Mouse (Mus musculus): ENCODE measurements around the gene Hdac8. TPM values are rescaled to one million over a fixed set of nuclear protein-coding genes. Genes with fewer than 3 reads are reported as not detected.
A peak's percentile ranks its signal among the peaks of the same experiment; 100 is the strongest.

Hdac8 gene
- total and polyA plus RNA-seq, 2 experiments from 2014 or later = 8.4 to 12.7 TPM

- ATAC-seq (no peak), DNase-seq (no peak)
- H3K4me1 ChIP-seq (ENCODE audit: insufficient read depth) = no peaks in the 10 kb centered on the region
- no peaks in the 10 kb centered on the region for H3K36me3 ChIP-seq (ENCODE audit: insufficient read depth)
- no peaks in the 10 kb centered on the region for H3K27me3 ChIP-seq (ENCODE audit: insufficient read depth, low read length)
- WGBS = 79% methylated on average over 4 of the region's 4 CpGs
- no peak for TF ChIP-seq CTCF (IDR thresholded peaks at IDR 0.05; ENCODE audit: low read depth)
- no peaks in the 10 kb centered on the region for H3K9me3 ChIP-seq (ENCODE audit: low read length)
- H3K4me2 ChIP-seq (ENCODE audit: low read depth) = no peak overlapping the region
- H3K9ac ChIP-seq = no peak overlapping the region
- no peak overlapping the region for H3K27ac ChIP-seq (ENCODE audit: low read depth, low read length)
- no peak overlapping the region for H3K4me3 ChIP-seq (ENCODE audit: low read depth, low read length)
Measured at GRCm38 (mm10) chrX:102304914-102305313, 200.2 kb downstream of the Hdac8 start.

DNA sequence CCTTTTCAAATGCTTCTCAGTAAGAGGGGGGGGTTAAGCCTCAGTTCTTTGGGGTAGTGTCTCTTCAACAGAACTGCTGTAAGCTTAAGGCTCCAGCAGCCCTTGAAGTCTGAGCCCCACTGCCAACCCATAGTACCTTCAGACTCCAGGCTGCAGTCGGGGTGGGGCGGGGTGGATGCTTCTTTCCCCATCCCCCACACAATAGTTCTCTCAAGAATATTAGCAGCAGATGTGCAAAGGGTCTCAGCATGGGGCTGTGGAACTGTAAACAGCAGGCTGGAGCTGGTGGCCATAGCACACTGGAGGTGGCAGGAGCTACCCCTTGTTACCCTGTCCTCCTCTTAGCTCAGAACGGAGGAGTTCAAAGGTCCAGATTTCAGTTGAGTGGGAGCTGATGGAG is 202.7 kb downstream of the Hdac8 start:
- no peaks in the 10 kb centered on the region for H3K4me1 ChIP-seq (ENCODE audit: insufficient read depth)
- no peak overlapping the region for H3K27ac ChIP-seq (ENCODE audit: low read depth, low read length)
- TF ChIP-seq CTCF (IDR thresholded peaks at IDR 0.05; ENCODE audit: low read depth) = no peak
- H3K4me3 ChIP-seq (ENCODE audit: low read depth, low read length) = no peak overlapping the region
- no peak overlapping the region for H3K9ac ChIP-seq
- no peaks in the 10 kb centered on the region for H3K9me3 ChIP-seq (ENCODE audit: low read length)
- H3K4me2 ChIP-seq (ENCODE audit: low read depth) = no peak overlapping the region
- H3K36me3 ChIP-seq (ENCODE audit: insufficient read depth) = no peaks in the 10 kb centered on the region
- 76% methylated on average over 3 of the region's 3 CpGs for WGBS
- ATAC-seq (no peak), DNase-seq (no peak)
- no peaks in the 10 kb centered on the region for H3K27me3 ChIP-seq (ENCODE audit: insufficient read depth, low read length)

- Histone ChIP-seq H3K9ac (no peak overlapping the region), H3K27me3 (ENCODE audit: insufficient read depth, low read length) (no peaks in the 10 kb centered on the region), H3K36me3 (ENCODE audit: insufficient read depth) (no peaks in the 10 kb centered on the region), H3K4me3 (ENCODE audit: low read depth, low read length) (no peak overlapping the region), H3K4me2 (ENCODE audit: low read depth) (no peak overlapping the region), H3K9me3 (ENCODE audit: low read length) (no peaks in the 10 kb centered on the region), H3K4me1 (ENCODE audit: insufficient read depth) (no peaks in the 10 kb centered on the region), H3K27ac (ENCODE audit: low read depth, low read length) (no peak overlapping the region)
- DNase-seq (no peak), ATAC-seq (no peak)
- WGBS = 92% methylated on average over 3 of the region's 3 CpGs
- TF ChIP-seq CTCF (IDR thresholded peaks at IDR 0.05; ENCODE audit: low read depth) = no peak
Measured at GRCm38 (mm10) chrX:102284889-102285288, 220.3 kb downstream of the Hdac8 start.

DNA sequence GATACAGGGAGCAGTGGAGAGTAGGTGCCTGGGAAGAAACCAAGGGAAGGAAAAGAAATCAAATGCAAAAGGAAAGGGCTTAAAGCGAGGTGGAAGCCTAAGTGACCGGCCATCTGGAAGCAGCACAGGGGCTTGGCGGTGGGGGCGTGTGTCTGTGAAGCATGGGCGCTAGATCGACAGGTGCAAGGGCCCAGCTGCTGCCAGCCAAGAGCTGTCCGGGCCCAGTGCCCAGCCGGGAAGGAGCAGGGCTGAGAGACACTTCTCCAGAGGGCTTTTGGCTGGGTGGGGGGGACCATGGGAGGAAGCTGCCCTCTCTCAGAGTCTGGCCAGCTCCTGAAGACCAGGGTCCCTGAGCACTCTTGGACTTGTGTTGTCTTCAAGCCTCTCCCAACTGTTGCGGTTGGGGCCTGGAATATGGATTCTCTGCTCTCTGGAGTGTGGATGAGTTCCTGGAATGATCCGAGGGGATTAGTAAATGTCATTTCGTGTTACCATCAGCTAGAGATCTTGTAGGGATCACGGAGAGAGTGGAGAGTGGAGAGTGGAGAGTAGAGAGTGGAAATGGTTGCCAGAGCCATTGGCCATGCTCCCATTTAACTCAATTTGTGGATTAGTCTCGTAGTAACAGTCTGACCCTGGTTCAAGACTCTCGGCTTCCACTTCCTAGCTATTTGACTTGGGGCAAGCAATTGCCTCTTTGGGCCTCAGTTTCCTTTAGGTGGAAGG is 242.4 kb downstream of the Hdac8 start:
- ATAC-seq = no peak
- WGBS = 71% methylated on average over 14 of the region's 14 CpGs
- H3K4me1 ChIP-seq (ENCODE audit: insufficient read depth) = no peaks in the 10 kb centered on the region
- no peaks in the 10 kb centered on the region for H3K9me3 ChIP-seq (ENCODE audit: low read length)
- peak; percentile 1 for DNase-seq
- H3K27ac ChIP-seq (ENCODE audit: low read depth, low read length) = no peak overlapping the region
- H3K36me3 ChIP-seq (ENCODE audit: insufficient read depth) = no peaks in the 10 kb centered on the region
- H3K27me3 ChIP-seq (ENCODE audit: insufficient read depth, low read length) = no peaks in the 10 kb centered on the region; the same call in 1 of the 2 replicates
- no peak overlapping the region for H3K4me2 ChIP-seq (ENCODE audit: low read depth)
- H3K4me3 ChIP-seq (ENCODE audit: low read depth, low read length) = no peak overlapping the region
- no peak for TF ChIP-seq CTCF (IDR thresholded peaks at IDR 0.05; ENCODE audit: low read depth)
- H3K9ac ChIP-seq = no peak overlapping the region

GRCm38 (mm10) chrX:102259772-102260171 is 245.4 kb downstream of the Hdac8 start:
- ATAC-seq (no peak), DNase-seq (no peak)
- H3K27me3 ChIP-seq (ENCODE audit: insufficient read depth, low read length) = no peaks in the 10 kb centered on the region; the same call in 1 of the 2 replicates
- H3K27ac ChIP-seq (ENCODE audit: low read depth, low read length) = no peak overlapping the region
- WGBS = 95% methylated on average over 4 of the region's 4 CpGs
- no peak overlapping the region for H3K4me2 ChIP-seq (ENCODE audit: low read depth)
- no peak overlapping the region for H3K9ac ChIP-seq
- no peaks in the 10 kb centered on the region for H3K36me3 ChIP-seq (ENCODE audit: insufficient read depth)
- no peaks in the 10 kb centered on the region for H3K9me3 ChIP-seq (ENCODE audit: low read length)
- H3K4me3 ChIP-seq (ENCODE audit: low read depth, low read length) = no peak overlapping the region
- TF ChIP-seq CTCF (IDR thresholded peaks at IDR 0.05; ENCODE audit: low read depth) = no peak
- no peaks in the 10 kb centered on the region for H3K4me1 ChIP-seq (ENCODE audit: insufficient read depth)

- TF ChIP-seq CTCF (IDR thresholded peaks at IDR 0.05; ENCODE audit: low read depth) = no peak
- Histone ChIP-seq H3K9ac (no peak overlapping the region), H3K4me2 (ENCODE audit: low read depth) (peak overlapping the region; percentile 32), H3K4me3 (ENCODE audit: low read depth, low read length) (peak overlapping the region; percentile 1; the same call in 1 of the 2 replicates), H3K4me1 (ENCODE audit: insufficient read depth) (no peaks in the 10 kb centered on the region), H3K36me3 (ENCODE audit: insufficient read depth) (no peaks in the 10 kb centered on the region), H3K27ac (ENCODE audit: low read depth, low read length) (no peak overlapping the region), H3K27me3 (ENCODE audit: insufficient read depth, low read length) (no peaks in the 10 kb centered on the region), H3K9me3 (ENCODE audit: low read length) (no peaks in the 10 kb centered on the region)
- peak; percentile 33 for DNase-seq
- no peak for ATAC-seq
- 29% methylated on average over 7 of the region's 7 CpGs for WGBS
Measured at GRCm38 (mm10) chrX:102253892-102254291, 251.3 kb downstream of the Hdac8 start.

DNA sequence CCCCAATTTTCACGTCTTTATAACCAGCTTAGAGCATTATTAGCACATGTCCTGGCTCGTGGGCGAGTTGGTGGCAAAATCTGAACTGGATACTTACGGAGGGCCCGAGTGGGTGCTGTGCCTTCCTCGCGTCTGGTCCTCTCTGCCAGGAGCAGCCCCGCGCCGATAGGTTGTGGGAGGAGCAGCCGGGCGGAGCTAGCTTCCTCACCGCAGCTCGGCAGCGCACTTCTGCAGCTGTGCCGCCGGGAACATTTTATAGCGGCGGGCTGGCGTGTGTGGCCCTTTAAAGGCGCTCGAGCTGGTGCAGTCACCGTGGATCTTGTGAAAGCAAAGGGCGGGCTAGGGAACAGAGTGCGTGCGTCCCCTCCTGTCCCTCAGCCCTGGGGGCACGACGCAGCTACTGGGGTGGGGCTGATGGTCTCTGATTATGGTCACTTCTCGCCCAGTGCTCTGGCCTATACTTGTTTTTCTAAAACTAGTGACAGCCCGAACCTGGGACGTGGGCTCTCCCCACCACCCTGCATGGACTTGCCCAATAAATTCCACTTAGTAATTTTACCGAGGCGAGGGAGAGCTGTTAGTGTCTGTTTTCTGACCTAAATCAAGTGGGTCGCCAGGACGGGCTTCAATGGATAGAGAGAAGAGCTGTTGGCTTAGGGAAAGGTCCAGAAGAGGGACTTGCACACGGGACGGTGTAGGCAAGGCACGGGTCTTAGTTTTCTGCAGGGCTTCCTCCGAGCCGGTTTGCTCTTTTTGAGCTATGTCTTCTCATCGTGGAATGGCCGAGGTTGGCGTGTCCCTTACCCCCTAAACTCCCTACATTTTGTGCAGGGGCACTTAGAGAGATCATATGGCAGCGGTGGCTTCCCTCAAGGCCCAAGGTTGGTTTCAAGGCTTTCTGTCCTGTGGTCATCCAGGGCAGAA is 253.0 kb downstream of the Hdac8 start, which contains the start of gene Cited1:
Gene Cited1 (minus strand): TSS at position 245 of the 924 bp plus-strand sequence.
- H3K27ac ChIP-seq (ENCODE audit: low read depth, low read length) = no peak within 1 kb of the TSS
- WGBS = 29% methylated on average over 43 of the region's 44 CpGs

More for the DNA sequence above, 253.0 kb downstream of the Hdac8 start, which contains the start of gene Cited1:
- no peak for TF ChIP-seq CTCF (IDR thresholded peaks at IDR 0.05; ENCODE audit: low read depth)
- DNase-seq (peak; percentile 81), ATAC-seq (peak; percentile 97)
- peak within 1 kb of the TSS; percentile 40 for H3K9ac ChIP-seq
- H3K4me3 ChIP-seq (ENCODE audit: low read depth, low read length) = peak within 1 kb of the TSS; percentile 46
- no peaks in the 10 kb centered on the region for H3K36me3 ChIP-seq (ENCODE audit: insufficient read depth)
- no peaks in the 10 kb centered on the region for H3K4me1 ChIP-seq (ENCODE audit: insufficient read depth)
- no peaks in the 10 kb centered on the region for H3K27me3 ChIP-seq (ENCODE audit: insufficient read depth, low read length)
- no peaks in the 10 kb centered on the region for H3K9me3 ChIP-seq (ENCODE audit: low read length)
- H3K4me2 ChIP-seq (ENCODE audit: low read depth) = peak within 1 kb of the TSS; percentile 89

Data from forebrain, postnatal 0 days (tissue).